Mouse (Mus musculus) lung, adult 2 months (tissue): ENCODE results near the gene Smarca5.

Experiments
- CTCF ChIP-seq: fragments of 200-500 bp; IDR thresholded peaks from 2 replicates; pipeline ENCODE4 v1.5.1; 2011; ENCODE audit warnings: mild to moderate bottlenecking, low read length, control low read depth; ENCODE audit not compliant: insufficient read depth
- POLR2A ChIP-seq: fragments of 200-500 bp; IDR thresholded peaks from 2 replicates; pipeline ENCODE4 v1.6.1; 2011; ENCODE audit warnings: low read depth, mild to moderate bottlenecking, control low read depth, low read length, borderline replicate concordance; ENCODE audit errors: extremely low read depth

DNA sequence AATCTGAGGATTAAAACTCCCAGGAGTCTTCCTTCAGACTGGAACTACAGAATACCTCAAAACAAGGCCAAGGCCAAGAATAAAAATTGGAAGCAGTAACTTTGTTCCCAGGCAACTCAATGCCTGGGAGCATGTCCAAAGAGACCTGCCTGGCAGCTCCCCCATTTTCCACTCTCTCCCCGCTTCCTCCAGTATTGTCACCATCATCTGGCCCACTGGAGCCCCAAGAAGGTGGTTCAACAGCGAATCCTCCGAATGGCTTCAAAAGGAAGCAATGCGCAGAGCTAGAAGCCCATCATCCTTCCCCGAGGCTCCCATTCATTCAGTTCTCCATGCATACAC is 1.3 kb downstream of the Smarca5 start:
- TF ChIP-seq CTCF: no peak
- no peak for TF ChIP-seq POLR2A
